Mouse (Mus musculus) heart, adult 9 months (tissue): ENCODE measurements around the gene Hoxb7.

ENCODE experiments used
- DNase-seq, 2 experiments: peaks; one replicate each; pipeline ENCODE4 v3.0.0; 2022; ENCODE audit warnings: low spot score in 2 of 2

Gene Hoxb7

DNA sequence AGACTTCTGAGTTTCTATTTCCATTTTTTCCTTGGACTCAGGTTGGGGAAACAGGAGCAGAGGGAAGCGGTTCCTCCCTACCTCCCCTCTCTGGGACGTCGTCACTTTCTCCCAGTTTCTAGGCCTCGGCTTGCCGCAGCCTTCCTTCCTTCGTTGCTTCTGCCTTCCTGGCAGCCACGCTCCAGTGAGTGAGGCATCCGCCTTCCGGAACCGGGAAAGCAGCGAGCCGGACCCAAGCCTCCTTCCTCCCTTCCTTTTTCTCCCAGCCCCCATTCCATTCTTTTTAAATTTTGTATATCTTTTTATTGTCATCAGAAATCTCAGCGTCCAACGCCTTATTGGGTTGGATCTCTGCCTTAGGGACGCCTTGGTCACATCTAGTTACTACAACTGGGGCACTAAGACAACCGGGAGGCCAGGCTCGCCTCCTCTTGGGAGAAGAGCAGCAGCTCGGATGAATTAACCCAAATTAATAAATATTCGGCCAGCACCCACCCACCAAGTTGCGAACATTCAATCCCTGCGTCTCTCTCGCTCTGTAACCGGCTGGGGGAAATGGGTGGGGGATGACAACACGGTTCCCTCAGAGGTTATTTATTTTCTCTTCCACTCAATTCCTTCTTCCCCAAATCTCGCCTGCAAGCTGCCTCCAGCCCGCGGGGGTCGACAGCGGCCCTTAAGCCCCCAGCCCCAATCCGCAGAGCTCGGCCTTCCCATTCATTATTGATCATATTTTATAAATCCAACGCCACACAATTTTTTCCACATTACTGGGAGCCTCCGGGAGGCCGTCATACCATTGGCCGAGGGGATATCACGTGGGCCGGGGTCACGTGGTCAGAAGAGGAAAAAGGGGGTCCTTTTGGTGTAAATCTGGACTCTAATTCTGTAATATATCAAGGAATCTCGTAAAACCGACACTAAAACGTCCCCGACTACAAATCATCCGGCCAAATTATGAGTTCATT, at the start of gene Hoxb7:
Gene Hoxb7 (plus strand): TSS at position 853 of the 968 bp plus-strand sequence.
- no peak for DNase-seq

DNA sequence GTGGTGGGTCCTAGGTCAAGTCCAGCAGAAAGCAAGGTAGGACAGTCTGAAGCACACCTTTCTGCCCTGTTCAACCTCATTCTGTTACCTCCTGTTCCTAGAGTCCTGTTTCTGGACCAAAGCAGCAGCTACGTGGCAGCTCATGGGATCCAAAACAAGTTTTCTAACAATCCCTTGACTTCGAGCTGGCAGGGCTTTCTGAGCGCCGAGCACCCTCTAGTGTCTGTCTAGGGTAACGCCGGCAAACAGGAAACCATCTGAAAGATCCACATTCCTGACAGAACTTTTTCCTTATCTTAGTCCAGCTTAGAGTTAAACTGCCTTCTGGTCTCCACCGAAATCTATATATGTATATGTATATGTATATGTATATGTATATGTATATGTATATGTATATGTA, 46.2 kb upstream of the Hoxb7 start:
- no peak for DNase-seq

DNA sequence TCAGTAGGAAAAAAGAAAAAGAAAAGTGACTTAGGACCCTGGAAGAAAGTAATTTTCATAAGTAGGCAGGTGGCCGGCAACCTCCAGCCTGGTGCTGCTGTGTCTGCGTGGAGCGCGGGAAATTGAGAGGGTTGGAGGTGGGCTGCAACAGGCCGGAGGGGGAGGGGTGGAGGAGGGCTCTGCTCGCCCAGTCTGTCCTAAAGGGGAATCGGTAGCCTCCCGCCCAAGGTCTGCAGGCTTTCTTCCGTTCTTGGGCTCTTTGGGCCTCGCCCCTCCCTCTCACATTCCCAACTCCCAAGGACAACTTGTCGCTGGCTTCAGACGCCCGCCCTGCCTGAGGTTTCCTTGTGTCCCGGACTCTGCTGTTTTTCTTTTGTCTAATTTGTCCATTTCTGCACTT, 35.5 kb upstream of the Hoxb7 start:
- DNase-seq: no peak

DNA sequence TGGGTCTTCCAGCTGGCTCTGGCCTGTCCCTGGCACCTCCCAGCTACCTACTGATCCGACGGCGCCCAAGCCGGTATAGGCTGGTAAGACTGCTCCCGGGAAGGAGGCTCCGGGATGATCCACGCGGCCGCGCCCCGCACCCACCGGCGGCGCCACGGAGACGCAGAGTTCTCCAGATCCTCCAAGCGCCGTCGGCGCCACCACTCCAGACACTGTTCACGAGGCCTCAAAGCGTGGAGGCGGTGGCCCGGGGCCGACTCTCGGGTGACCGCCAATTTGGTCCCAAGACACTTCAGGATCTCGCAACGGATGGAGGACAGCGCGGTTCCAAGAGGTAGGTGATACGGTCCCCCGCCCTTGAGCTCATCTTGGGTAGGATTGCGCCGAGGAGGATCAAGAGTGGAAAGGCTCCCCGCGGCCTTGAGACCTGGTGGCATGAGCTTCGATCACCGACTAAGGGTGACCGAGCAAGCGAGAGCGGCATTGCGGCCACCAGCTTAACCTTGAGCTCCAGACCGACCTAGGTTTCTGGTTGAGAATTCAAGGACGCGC, 34.9 kb upstream of the Hoxb7 start:
- DNase-seq: no peak

DNA sequence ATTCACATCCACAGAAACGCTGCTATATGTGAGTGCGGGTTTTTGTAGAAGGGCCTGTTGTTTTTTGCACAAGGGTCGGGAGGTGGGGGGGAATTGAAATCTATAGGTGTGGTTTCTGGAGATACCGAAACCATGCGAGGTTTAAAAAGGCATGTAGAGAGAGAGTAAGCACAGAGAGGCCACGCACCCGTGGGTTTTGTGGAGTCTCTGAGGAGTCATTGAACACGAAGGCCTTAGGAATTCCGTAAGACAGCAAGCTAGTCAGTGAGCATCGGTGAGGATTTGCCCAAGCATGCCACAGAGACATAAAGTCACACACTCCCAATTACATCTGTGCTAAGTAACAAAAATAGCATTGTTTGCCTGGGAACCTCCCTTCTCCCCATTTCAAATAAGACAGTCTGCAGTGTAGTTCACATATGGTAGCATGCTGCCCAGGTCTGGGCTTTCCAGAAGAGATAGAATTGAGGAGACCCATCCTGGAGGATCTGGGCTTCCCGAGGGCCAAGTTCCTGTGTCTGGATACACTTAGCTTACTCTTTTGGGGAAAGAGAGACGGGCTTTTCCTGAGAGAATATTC, 33.8 kb upstream of the Hoxb7 start:
- DNase-seq: no peak

DNA sequence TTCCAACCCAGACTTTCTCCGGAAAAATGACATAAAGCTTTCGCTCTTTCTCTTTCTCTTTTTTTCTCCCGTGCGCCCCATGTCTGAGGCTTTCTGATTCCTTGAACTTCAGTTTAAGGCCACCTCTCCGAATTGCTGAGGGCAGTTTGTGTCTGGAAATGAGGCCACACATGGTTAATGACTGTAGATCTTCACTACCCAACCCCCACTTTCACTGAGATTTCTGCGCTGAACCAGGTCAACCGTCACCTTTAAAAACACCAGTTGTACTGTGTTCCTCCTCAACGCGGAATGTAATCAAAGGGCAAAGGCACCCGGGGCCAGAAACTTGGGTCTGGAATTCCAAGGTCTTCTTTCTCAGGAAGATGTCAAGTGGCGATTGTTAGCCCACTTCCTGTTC, 32.2 kb upstream of the Hoxb7 start:
- no peak for DNase-seq

DNA sequence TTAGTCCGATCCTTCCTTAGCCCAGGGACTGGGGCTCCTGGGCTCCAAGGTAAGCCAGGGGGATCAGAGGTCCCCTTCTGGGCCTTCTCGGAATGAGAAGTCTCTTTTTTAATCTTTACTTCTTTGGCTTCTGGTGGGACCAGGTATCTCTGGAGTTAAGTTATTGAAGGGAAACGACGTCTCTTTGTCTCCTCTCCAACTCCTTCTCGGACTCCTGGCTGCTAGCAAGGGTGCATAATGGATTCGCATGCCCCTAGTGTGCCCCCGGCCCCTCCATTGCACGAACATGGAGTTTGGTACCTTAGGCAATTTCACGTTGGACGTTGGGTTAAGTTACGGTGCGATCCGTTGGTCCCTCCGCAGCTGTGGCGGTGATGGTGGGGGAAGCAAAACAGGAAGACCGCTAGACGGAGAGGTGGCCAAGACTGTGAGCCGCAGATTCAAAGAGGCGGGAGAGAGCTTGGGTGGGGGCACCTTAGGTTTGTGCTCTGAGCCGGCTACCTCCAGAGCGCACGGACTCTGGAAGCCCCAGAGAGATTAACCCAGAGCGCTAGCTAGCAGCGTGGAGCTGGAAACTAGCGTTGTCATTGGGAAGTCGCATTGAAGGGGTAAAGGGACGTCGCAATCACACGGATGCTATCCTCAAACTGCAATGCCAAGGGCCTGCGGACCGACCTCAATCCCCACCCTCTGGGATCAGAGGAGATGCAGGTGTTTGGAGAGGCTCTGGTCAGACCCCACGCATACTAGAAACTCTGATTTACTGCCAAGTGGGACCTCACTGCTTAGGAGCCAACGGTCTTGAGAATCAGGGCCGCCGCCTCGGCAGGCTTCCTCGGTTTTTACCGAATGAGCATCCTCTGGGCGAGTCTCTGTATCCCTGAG, 31.1 kb upstream of the Hoxb7 start:
- no peak for DNase-seq

DNA sequence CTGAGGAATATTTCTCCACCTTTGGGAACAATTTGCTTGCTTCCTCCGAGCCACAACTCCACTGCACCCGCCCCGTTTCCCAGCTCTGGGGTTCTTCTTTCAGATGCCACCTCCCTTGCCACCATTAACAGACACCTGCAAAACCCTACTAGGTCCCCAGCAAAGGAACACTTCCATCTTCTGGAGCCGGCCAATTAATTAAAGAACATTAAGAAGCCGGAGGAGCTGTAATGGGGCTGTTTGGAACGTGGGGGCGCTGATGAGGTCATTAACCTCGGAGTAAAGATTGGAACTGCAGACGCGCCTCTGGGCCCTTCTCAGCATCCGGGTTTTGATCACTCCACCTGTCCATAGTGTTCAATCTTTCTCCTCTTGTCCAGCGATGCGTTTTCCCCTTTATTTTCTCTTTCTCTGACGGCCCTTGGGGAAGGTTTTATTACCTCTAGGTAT, 30.4 kb upstream of the Hoxb7 start:
- DNase-seq: no peak

DNA sequence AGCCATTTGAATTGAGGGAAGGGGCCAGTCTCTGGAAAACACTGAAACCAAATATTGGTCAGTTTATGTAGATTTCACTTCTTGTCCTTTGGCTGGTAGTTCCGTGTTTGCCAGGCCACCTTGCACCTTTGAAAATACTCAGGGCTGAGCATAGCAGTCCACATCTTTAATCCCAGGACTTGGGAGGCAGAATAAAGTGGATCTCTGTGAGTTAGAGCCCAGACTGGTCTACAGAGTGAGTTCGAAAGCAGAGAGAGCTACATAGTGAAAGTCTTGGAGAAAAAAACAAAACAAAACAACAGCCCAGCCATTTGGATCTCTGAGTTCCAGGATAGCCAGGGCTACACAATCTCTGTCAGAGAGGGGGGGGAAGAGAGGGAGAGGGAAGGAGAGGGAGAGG, 29.3 kb upstream of the Hoxb7 start:
- no peak for DNase-seq

DNA sequence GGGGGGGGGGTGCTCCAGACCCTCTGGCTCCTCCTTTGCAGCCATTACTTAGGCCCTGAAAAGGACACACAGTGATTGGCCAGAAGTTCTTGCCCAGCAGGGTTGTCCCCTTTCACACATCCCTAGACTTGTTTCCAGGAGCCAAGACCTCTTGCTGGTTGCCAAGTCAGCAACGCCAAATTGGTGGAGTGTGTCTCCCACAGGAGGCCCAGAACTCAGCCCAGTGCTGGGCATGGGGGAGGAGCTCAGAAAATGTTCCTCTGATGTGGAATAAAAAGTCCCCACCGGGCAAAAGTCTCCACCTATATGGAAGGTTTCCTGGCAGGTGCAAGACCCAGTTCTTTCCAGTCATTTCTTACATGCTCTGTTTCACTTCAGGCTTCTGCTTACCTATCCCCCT, 27.4 kb upstream of the Hoxb7 start:
- no peak for DNase-seq

DNA sequence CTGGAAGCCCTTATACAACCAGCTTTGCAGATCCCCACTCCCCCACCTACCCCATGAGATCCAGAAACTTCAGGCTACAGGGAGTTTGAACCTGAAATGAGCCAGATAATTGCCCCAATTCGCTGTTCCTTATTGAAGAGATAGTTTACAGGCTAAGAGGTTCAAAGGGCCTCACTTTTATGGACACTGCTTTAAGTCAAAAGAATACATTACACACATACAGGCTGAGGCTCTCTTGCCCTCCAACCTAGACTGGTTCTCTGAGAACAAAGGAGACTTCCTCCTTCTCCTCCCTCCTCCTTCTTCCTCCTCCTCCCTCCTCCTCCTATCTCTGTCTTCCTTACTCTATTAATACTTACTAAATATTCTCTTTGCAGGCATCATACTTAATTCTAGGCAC, 26.9 kb upstream of the Hoxb7 start:
- DNase-seq: no peak

DNA sequence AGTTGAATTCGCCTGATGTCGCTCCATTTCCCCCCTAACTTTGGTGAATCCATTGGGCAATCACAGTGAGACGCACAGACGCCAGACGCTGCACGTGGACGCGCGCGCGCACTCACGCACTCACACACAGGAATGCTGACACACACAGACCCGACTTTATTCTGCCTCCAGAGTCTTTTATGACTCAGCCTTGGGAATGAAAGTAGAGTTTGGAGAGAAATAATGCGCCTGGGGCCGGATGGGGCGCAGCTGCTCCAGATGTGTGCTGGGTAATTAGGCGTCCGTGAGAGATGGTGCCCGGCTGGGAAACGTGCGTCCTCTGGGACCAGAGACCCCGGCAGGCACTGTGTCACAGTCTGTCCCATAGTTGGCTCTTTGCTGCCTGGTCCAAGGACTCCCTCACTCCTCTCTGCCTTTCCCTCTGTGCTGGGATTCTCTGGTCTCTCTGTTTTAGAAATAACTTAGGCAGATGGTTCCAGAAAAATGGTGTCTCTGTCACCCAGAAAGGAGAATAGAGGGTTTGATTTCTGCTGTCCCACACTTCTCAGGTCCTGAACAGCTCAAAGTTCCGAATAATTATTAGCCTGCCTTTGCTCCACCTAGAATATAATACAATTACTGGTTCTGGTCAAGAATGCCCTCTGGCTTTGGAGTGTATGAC, 26.0 kb upstream of the Hoxb7 start:
- no peak for DNase-seq

DNA sequence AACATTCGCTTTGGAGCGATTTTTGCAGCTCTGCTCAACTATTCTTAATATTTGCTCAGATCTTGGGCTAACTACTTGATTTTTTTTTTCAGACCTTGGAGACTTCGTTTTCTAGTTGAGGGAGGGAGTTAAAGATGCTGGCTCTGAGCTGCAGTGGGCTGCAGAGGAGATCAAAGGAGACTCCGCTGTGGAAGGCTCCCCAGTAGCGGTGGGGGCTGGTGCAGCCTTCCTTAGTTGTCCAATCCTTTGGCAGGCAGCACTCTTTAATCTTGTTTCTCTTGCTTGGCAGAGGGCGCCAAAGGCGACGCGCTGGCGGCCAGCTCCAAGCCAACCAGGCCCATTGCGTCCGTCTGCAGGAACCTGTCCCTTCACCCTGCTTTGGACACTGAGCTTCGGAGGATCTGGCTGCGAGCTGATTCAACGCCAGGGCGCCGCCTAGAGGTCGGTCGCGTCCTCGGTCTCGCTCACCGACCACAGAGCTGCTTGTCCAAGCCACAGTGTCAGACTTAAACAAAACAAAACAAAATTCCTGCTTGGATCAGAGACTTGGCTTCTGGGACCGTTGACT, 25.0 kb upstream of the Hoxb7 start:
- DNase-seq: peak in 1 of 2 experiments; percentile 31

DNA sequence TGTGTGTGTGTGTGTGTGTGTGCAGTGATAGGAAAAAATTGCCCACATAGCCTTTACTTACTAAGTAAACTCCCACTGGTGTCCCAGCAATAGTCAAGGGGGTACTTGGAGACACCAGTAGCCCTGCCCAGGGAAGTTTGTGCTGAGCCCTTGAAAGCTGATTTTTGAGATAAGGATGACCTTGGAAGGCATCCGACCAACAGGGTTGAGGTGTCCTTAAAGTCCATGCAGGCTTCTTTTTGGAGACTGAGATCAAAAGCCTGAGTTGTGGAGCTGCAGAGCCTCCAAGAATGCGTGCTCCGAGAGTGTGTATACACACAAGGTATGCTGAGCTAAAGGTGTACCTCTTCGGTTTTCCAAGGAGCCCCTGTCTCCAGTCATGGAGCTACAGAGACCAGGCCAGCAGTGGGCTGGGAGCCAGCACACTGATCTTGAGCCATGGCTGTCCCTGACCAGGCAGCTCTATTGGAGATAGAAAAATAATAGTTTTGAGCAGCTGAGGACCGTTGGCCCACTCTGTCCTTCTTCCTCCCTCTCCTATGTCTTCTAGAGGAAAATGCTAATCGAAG, 24.1 kb upstream of the Hoxb7 start:
- no peak for DNase-seq

DNA sequence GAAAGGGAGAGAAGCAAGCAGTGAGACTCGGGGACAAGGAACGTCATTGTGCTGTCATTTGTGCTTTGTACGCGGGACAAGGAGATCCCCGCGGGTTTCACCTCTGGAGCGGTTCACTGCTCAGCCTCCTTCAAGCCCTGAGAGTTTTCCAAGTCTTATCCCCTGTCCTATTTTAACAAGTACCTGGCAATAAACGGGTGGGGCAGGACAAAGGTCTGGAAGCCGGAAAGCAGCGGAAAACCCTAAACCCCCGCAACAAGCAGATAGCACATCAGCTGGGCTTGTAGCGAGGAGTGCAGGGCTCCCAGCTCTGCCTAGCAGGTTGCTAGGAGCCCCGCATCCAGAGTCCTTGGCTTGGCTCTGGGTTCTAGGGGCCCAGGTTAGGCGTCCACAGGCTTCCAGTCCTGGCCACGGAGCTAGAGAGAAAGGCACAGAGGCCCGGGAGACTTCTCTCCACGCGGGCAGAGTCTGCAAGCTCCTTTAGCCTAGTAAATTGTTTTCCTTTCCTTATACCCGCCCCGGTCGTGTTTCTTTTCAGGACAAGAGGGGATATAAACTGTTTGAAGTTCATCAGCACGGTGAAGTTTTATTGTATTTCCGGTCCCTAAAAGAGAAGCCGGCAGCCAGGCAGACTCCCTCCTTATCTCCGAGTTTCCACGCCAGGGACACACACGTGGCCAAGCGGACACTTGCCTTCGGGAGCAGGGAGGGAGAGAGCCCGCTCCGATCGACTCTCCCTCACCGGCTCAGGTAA, 22.6 kb upstream of the Hoxb7 start:
- DNase-seq: no peak

DNA sequence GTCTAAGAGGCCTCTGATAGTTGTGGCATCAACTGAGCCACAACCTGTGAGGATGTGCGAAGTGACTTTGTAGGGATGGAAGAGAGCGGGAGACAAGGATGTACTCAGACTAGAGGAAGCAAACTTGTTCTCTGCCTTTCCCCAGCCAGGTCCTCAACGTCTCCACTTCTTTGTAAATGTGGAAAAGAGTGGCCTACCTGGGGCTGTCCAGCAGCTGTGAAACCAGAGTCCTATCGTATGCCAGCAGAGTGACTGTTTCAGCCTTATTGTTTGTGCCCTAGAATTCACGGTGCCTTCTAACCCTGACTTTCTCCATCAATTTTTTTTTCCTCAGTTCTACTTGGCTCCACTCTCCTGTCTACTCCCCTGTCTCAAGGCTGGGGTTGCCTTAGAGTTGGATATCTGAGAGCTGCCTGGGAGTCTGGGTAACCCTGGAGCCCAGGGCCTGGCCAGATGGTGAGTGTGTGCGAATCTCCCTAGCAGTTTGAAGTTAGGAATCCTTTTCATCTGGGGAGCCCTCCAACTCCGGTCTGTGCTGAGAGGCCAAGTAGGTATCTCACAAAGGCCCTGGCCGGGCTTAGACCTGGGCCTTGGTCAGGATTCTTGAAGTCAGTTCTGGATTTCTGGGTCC, 21.9 kb upstream of the Hoxb7 start:
- no peak for DNase-seq

DNA sequence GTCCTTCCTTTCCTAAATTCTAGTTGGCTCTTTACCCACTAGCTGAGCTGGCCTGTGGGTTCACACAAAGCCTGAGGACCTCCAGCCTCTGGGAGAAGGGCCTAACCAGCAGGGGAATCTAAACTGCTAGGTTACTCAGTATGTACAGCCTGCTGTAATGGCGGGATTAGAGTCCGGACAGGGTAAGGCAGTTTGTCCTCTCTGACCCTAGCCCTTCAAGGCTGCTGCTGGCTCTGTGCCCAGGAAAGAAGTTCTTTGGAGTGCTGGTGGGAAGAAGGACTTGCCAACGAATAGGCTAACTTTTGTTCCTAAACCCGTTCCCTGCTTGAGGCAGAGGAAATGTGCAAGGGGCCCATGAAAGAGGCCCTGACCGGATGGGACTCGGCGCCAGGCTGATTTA, 20.5 kb upstream of the Hoxb7 start:
- DNase-seq: no peak

DNA sequence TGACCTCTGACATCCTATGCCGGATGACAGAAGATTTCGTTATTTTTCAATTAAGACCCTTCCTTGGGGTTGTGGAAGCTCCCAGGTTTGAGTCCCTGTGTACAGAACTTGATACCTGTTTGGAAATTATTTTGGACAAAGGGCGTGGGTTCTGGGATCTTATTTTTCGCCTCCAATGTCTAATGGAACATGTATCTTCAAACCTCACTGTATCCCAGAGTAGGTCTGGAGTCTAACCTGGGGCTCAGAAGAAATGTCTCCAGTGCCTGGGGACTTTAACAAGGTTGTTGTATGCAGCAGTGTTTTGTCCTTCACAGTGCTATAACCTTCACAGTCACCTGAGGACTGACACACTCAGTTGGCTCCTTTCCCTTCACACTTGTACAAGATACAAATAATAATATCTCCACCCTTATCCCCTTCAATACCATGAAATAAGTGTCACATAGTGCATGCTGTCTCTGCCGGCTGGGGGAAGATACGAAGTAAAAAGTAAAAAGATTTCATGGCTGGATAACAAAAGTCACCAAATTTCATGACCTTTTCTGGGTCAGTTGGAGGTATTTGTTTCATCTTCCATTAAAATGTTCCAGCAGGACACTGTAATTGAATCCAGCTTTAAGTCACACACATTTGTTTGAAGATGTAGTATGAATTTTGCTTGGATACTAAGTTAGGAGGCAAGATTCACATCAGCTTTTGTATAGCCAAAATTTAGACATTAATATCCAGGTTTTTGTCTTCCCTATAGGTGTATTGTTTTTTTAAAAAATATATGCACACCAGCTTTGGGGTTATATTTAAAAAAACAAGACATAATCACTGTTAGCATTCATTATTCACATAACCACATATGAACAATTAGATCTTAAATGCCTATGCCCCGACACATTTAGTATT, 19.2 kb upstream of the Hoxb7 start:
- no peak for DNase-seq
